Mouse (Mus musculus) intestine, embryonic 16.5 days (tissue): Measurements from ENCODE around the gene Tcf12. TPM values are rescaled to one million over a fixed set of nuclear protein-coding genes. Genes with fewer than 3 reads are reported as not detected.

ENCODE experiments used
- ATAC-seq: fragments of 200-750 bp; cut with Nextera tagmentation; 2 replicates; pipeline ENCODE4 v1.8.0; 2017; ENCODE audit warnings: moderate TSS enrichment, moderate library complexity
- H3K27ac ChIP-seq: fragments of 300-500 bp; sonication (generic); 2 replicates; pipeline ENCODE4 v1.5.1; 2014; ENCODE audit warnings: mild to moderate bottlenecking, low read length
- H3K27me3 ChIP-seq: fragments of 300-500 bp; sonication (generic); replicated peaks from 2 replicates; pipeline ENCODE4 v1.6.1; 2014; ENCODE audit warnings: low read length, control low read depth, mixed read lengths; ENCODE audit not compliant: control insufficient read depth, insufficient read depth
- H3K36me3 ChIP-seq: fragments of 300-500 bp; sonication (generic); 2 replicates; pipeline ENCODE4 v1.6.1; 2014; ENCODE audit warnings: low read length, control low read depth; ENCODE audit not compliant: control insufficient read depth, insufficient read depth
- H3K4me1 ChIP-seq: fragments of 300-500 bp; sonication (generic); 2 replicates; pipeline ENCODE4 v1.6.1; 2014; ENCODE audit warnings: low read length, control low read depth, mixed read lengths; ENCODE audit not compliant: control insufficient read depth, insufficient read depth
- H3K4me2 ChIP-seq: fragments of 300-500 bp; sonication (generic); 2 replicates; pipeline ENCODE4 v1.6.1; 2014; ENCODE audit warnings: low read depth, low read length, control low read depth
- H3K4me3 ChIP-seq: fragments of 300-500 bp; sonication (generic); 2 replicates; pipeline ENCODE4 v1.5.1; 2014; ENCODE audit warnings: mild to moderate bottlenecking, low read length
- H3K9ac ChIP-seq: fragments of 300-500 bp; sonication (generic); 2 replicates; pipeline ENCODE4 v1.6.1; 2014; ENCODE audit warnings: low read depth, low read length
- H3K9me3 ChIP-seq: fragments of 300-500 bp; sonication (generic); 2 replicates; pipeline ENCODE4 v1.6.1; 2016; ENCODE audit warnings: low read length, control low read depth; ENCODE audit not compliant: control insufficient read depth
- WGBS: fragments of 180-500 bp; shearing (Covaris S2); extraction: QIAGEN DNeasy Blood & Tissue Kit; methylation state at CpG from one replicate; pipeline ENCODE4 v1.1.7; 2014; 5-methylcytosine and 5-hydroxymethylcytosine counted together
- polyA plus RNA-seq: library from polyadenylated mRNA; unstranded; fragments of >200 nt; fragmentation: Nextera tagmentation; extraction: Ambion mirVana; gene quantifications from 2 replicates; pipeline ENCODE4 v1.2.1, GENCODE M21; 2015

The Tcf12 gene
- polyA plus RNA-seq, 1 experiment from 2014 or later = 26.0 TPM

DNA sequence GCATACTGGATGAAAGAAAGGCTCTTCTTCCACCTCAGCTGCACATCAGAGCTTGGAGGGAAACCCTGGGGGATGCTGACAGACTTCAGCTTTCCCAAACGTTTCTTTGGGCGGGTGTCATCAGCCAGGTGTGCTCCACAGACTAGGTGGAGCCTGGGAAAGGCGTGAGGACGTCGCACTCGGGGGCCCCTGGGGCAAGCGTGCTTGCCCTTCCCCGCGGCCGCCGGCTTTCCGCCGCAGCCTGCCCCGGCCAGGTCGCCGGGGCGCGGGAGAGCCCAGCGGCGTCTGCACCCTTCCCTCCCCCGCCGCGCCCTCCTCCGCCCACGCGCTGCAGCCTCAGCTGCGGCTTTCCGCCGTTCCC lies 21.0 kb upstream of the Tcf12 start:
- peaks cover 5% of the 10 kb centered on the region; the same call in 1 of the 2 replicates for H3K4me1 ChIP-seq
- no peaks in the 10 kb centered on the region for H3K27me3 ChIP-seq
- H3K36me3 ChIP-seq = no peaks in the 10 kb centered on the region
- peak overlapping the region; percentile 64 for H3K4me3 ChIP-seq
- WGBS = under 1% methylated on average over 29 of the region's 29 CpGs
- ATAC-seq = peak; percentile 83; the same call in 1 of the 2 replicates
- H3K4me2 ChIP-seq = peak overlapping the region; percentile 90
- H3K27ac ChIP-seq = peak overlapping the region; percentile 93
- no peaks in the 10 kb centered on the region for H3K9me3 ChIP-seq
- peak overlapping the region; percentile 85 for H3K9ac ChIP-seq

DNA sequence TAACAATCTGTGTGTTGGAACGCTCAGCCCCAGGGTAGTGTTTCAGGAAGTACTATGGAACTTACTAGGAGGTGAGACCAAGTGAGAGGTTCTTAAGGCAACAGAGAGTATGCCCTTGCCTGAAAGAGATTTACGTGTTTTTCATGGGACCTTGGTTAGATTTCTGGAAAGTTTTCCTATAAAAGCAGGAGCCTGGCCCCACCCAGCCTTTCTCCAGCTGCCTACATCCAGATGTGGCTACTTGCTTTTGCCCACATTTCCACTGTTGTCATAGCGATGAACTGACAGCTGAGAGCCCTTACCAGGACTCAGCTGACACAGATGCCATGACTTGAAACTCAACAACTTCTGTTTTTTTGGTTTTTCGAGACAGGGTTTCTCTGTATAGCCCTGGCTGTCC lies 18.2 kb upstream of the Tcf12 start:
- no peak overlapping the region for H3K4me2 ChIP-seq

DNA sequence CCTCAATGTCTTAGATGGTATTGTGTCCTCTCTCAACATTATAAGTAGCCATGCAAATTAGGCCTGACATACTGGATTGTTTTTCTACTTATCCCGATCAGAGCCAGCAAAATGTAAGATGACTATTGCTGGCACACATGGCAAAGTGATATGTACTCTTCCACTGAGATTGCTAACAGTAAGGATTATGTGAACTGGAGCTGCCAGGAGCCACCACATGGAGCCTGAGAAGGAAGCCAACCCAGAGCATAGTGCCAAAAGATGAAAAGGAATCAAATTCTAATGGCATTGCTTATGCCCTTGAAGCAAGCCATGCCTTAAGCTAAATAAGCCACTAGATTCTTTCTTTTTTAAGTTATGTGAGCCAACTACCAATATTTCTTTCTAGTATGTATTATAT lies 13.8 kb upstream of the Tcf12 start:
- Histone ChIP-seq H3K27ac (no peak overlapping the region), H3K36me3 (no peaks in the 10 kb centered on the region), H3K9me3 (no peaks in the 10 kb centered on the region), H3K4me1 (no peaks in the 10 kb centered on the region), H3K4me2 (no peak overlapping the region), H3K4me3 (no peak overlapping the region), H3K9ac (no peak overlapping the region), H3K27me3 (no peaks in the 10 kb centered on the region)
- ATAC-seq = no peak
- WGBS = 88% methylated on average over 1 of the region's 1 CpGs

More for the DNA sequence above, 18.2 kb upstream of the Tcf12 start:
- Histone ChIP-seq H3K4me1 (peaks cover 5% of the 10 kb centered on the region; the same call in 1 of the 2 replicates), H3K9me3 (no peaks in the 10 kb centered on the region), H3K9ac (no peak overlapping the region), H3K4me3 (no peak overlapping the region), H3K27ac (no peak overlapping the region), H3K36me3 (no peaks in the 10 kb centered on the region), H3K27me3 (no peaks in the 10 kb centered on the region)
- 82% methylated on average over 4 of the region's 4 CpGs for WGBS
- ATAC-seq = no peak

DNA sequence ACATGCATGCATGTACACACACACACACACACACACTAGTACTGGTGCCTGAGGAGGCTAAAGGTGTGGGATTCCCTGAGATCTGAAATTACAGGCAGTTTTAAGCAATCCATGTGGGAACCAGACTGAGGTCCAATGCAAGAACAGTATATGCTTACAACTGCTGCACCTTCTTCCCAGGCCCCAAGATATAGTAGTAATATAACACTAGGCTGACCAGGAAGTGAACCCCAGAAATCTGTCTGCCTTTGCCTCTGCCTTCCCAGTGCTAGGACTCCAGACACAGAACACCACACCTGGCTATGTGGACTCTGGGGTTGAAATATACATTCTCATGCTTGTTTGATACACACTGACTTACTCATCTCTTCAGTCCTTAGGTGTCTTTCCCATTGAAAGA lies 6.8 kb upstream of the Tcf12 start:
- Histone ChIP-seq H3K4me3 (no peak overlapping the region), H3K27me3 (no peaks in the 10 kb centered on the region), H3K36me3 (no peaks in the 10 kb centered on the region), H3K4me1 (no peaks in the 10 kb centered on the region), H3K4me2 (no peak overlapping the region), H3K9me3 (no peaks in the 10 kb centered on the region), H3K9ac (no peak overlapping the region), H3K27ac (no peak overlapping the region)
- ATAC-seq = peak; percentile 71

DNA sequence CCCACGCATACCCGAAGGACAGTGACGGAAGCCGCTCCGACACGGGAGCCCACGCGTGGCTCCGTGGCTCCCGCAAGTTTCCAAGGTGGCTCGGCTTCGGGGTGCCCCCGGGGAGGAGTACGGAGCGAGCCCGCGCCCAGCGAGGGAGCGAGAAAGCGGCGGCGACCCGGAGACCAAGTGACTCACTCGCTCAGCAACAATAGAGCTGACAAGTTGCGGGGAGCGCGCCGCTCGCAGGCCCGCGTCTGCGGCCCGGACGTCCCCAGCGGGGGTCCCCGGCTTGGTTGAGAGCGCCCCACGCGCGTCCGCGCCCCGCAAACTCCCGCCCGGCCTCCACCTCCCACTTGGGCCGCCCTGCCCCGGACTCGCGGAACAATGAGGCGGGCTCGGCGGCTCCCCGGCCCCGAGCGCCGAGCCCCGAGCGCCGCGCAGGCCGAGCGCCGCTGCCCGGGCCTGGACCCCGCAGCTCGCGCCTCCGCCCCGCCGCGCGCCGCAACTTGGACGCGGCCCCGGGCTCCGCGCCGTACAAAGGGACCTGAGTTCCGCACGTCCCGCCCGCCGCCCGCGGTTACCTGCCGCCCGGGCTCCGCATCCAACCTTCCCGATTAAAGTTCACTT lies 558 bp downstream of the Tcf12 start:
- Histone ChIP-seq H3K36me3 (no peaks in the 10 kb centered on the region), H3K4me1 (peaks cover 7% of the 10 kb centered on the region), H3K27ac (peak overlapping the region; percentile 97), H3K9ac (peak overlapping the region; percentile 100), H3K27me3 (no peaks in the 10 kb centered on the region), H3K9me3 (no peaks in the 10 kb centered on the region), H3K4me2 (peak overlapping the region; percentile 60), H3K4me3 (peak overlapping the region; percentile 98)
- under 1% methylated on average over 87 of the region's 90 CpGs for WGBS
- ATAC-seq = peak; percentile 81

DNA sequence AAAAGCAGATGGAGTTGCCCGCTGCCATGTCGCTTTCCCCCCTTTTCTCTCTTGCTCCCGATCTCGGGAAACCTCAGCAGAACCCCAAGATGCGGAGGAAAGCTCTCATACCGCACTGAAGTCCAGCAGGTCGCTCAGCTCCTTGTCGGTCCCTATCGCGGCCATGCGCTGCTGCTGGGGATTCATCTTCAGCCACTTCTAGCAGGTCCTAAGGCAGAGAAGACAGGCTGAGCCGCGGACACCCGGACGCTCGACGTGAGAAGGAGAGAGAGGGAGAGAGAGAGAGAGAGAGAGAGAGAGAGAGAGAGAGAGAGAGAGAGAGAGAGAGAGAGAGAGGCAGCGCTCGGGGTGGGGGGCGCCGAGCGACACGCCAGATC lies 1.1 kb downstream of the Tcf12 start:
- Histone ChIP-seq H3K4me2 (peak overlapping the region; percentile 60), H3K9me3 (no peaks in the 10 kb centered on the region), H3K27ac (peak overlapping the region; percentile 97), H3K4me3 (peak overlapping the region; percentile 98), H3K36me3 (no peaks in the 10 kb centered on the region), H3K9ac (peak overlapping the region; percentile 100), H3K4me1 (peaks cover 7% of the 10 kb centered on the region), H3K27me3 (no peaks in the 10 kb centered on the region)
- peak; percentile 43 for ATAC-seq
- 0% methylated on average over 23 of the region's 23 CpGs for WGBS

DNA sequence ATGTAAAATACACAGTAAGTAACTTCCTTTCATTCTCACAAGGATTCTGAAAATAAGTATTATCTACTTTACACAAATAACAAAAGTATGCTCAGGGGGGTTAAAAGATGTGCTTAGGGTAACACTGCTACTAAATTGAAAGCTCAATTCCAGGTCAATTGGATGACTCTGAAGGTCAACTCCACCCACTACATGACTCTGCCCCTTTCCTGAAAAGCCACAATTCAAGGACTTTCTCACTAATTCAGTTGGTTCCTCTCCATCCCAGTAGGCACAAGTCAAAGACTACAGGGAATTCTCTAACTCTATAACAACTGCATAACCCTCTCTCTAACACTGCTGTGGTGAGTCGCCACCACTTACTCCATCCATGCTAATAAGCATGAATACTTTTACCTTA lies 8.2 kb downstream of the Tcf12 start:
- peaks cover 3% of the 10 kb centered on the region; the same call in 1 of the 2 replicates for H3K36me3 ChIP-seq
- WGBS = 92% methylated on average over 1 of the region's 1 CpGs
- H3K27me3 ChIP-seq = no peaks in the 10 kb centered on the region
- no peaks in the 10 kb centered on the region for H3K9me3 ChIP-seq
- no peak overlapping the region for H3K9ac ChIP-seq
- H3K4me1 ChIP-seq = 0 out of 2 replicates have a peak, but pooled peaks cover 3% of the 10 kb centered on the region
- no peak overlapping the region for H3K4me3 ChIP-seq
- no peak for ATAC-seq
- H3K4me2 ChIP-seq = no peak overlapping the region
- no peak overlapping the region for H3K27ac ChIP-seq

DNA sequence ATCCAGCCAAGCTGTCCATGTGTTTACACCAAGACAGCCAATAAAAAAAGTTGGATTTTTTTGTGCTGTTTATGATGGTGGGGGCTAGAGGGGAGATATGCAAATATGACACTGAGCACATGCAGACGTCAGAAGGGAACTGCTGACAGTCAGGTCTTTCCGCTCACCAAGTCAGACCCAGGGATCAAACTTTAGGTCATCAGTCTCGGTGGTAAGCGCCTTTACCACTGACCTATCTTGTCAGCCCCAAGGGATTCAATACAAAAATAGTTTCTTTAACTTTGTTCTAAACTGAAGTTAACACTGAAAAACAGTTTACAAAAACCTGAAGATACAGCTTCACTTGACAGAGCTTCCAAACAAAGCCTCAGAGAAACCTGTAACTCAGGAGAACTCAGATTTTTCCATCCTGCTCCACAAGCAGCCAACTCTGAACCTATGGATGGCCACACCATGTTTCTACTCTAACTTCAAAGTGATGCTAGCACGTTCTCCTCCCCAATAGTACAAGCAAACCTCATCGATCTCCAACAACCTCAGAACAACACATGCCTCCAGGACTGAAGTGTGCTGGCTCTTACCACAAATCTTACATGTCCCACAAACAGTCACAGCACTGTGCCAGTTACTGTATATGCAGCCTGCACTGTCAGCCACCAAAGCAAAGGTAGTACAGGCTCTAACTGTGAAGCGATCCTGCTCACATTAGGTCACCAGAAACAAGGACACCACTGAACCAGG lies 11.6 kb downstream of the Tcf12 start:
- Histone ChIP-seq H3K9ac (no peak overlapping the region), H3K27ac (no peak overlapping the region), H3K4me3 (no peak overlapping the region), H3K4me1 (0 out of 2 replicates have a peak, but pooled peaks cover 3% of the 10 kb centered on the region), H3K27me3 (no peaks in the 10 kb centered on the region), H3K9me3 (no peaks in the 10 kb centered on the region), H3K36me3 (peaks cover 3% of the 10 kb centered on the region; the same call in 1 of the 2 replicates), H3K4me2 (no peak overlapping the region)
- ATAC-seq = no peak
- 73% methylated on average over 7 of the region's 7 CpGs for WGBS

DNA sequence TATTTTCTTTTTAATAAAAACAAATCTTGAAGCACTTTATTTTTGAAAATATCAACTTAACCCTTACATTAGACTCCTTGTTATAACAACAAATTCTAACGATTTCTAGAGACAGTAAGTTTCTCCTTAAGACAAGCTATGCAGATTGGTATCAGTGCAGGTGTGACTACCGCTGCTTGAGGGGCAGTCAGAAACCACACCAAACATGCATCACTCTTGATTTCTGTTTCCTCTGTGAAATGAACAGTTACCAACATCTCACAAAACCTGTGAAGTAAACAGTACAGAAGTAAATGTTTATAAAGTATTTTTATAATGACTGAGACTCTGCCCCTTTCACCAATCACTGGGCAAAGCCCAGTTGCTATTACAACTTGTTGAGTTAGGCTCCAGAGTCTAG lies 13.6 kb downstream of the Tcf12 start:
- WGBS = 89% methylated on average over 2 of the region's 2 CpGs
- peaks cover 3% of the 10 kb centered on the region; the same call in 1 of the 2 replicates for H3K36me3 ChIP-seq
- no peak for ATAC-seq

More for the DNA sequence above, 13.6 kb downstream of the Tcf12 start:
- H3K9ac ChIP-seq = no peak overlapping the region
- no peak overlapping the region for H3K4me2 ChIP-seq
- H3K27me3 ChIP-seq = no peaks in the 10 kb centered on the region
- no peak overlapping the region for H3K4me3 ChIP-seq
- H3K4me1 ChIP-seq = 0 out of 2 replicates have a peak, but pooled peaks cover 3% of the 10 kb centered on the region
- H3K9me3 ChIP-seq = no peaks in the 10 kb centered on the region
- H3K27ac ChIP-seq = no peak overlapping the region
